Mouse (Mus musculus) kidney, adult 18-20 months (tissue): ENCODE measurements at regions not wholly inside any gene's neighbourhood (a gene's known extent, or its start where the extent isn't known, plus 50 kb on each side); places are given as distances from the start of the nearest gene placed in this dataset.

Experiments
- DNase-seq: peaks from one replicate; pipeline ENCODE4 v3.0.0; 2021

DNA sequence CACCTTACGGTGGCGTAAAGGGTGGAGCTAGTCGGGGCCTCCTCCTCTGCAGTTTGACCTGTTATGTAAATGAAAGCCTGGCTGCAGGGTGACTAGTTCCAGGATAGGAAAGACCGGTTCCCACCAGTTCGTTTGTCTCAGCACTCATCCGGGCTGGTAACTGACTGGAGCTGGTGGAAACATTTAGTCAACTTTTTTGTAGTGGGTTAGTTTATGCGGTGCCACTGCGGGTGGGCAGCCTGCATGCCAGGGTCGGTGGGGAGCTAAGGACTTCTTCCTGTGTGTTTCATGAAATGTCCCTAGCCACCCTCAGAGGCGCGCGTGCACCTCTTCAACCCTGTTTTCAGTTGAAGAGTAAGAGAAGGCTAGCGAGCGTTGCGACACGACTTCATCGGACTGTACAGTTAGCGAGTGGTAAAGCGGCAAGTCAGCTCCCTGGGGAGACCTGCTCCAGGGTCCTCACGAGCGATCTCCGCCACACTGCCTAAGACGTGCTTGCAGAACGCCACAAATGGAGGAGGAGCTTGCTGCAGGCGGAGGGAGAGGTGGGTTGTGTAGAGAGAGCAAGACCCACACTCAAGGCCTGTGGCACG, 76.5 kb upstream of the Gadd45a start:
- DNase-seq, result peak; percentile 66

DNA sequence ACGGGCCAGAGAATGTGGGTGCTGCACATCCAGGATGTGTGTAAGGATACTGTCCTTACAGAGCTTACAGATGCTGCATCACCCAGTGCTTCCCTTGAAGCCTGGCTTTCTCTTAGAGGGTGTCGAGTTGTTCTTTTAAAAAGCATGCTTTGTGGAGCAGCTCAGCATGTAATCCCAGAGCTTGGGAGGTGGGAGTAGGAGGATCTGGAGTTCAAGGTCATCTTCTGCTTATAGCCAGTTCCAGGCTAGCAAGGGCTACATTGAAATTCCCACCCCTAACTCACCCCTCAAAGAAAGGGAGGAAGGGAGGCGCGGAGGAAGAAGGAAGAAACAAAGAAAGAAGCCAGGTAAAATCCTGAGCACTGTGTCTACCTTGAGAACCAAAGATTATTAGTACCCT, 76.0 kb upstream of the Gadd45a start:
- DNase-seq, result no peak

DNA sequence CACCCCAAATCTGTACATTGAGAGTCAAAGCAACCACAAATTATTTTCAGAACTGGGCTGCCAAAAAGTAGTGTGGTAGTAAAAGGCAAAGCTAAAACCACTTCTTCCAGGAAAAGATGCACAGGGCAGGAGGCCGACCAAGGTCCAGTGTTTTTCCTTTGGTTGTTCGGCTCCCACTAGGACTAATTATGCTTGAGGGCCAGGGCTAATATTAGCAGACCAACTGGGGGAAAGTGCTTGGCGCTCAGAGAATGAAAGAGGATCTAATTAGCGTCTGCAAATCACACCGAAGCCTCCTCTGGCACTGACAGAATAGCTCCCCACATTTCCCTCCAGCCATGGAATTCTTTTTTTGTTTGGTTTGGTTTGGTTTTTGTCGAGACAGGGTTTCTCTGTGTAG, 75.1 kb upstream of the Gadd45a start:
- DNase-seq, result no peak

DNA sequence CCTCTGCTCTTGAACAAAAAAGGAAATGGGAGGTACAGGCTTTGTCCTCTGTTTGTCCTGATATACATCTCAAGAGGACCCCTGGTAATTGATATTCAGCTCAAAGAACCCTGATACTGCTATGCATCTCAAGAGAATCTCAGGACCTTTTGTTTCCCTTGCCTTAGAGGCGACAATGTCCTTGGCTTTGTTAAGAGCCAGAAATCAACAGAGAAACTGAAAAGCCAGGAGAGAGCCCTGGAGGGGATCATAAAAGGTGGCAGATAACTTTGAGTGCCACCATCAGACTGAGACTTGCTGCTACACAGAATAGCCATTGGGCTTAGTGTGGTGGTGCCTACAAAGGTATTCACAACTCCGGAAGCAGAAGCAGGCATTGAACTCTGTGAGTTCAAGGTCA, 74.3 kb upstream of the Gadd45a start:
- no peak for DNase-seq

DNA sequence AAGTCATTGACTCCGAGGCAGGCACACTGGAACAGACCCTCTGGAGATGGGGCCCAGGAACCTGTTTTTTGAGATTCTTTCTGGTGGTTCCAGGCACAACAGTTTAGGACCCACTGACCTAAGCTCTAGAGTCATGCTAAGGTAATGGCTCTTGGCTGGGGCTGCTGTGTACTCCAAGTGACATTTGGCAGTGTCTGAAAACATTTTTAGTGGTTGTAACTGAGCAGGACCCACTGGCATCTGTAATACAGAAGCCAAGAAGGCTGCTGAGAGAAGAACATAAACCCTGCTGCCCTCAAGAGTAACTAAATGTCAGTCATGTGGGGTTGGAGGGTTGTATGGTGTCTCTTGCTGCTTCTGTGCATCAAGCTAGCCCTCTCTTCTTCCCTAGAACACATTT, 73.1 kb upstream of the Gadd45a start:
- DNase-seq, result no peak

DNA sequence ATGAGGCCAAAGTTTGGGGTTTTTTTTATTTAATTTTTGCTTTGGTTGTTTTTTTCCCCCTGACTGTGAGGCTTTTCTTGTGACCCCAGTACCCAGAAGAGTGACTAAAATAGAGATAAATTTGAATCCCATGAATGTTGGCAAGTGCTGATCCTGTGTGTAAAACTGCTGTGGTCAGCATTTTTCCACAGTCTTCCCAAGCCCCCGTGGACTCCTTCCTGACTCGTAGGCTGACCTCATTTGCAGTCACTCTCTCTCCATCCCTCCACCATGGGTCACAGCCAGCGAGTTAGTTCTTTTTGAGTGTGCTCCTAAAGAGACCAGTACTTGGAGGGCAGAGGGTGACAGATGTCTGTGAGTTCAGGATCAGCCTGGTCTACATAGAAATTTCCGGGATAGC, 72.5 kb upstream of the Gadd45a start:
- DNase-seq, result no peak

DNA sequence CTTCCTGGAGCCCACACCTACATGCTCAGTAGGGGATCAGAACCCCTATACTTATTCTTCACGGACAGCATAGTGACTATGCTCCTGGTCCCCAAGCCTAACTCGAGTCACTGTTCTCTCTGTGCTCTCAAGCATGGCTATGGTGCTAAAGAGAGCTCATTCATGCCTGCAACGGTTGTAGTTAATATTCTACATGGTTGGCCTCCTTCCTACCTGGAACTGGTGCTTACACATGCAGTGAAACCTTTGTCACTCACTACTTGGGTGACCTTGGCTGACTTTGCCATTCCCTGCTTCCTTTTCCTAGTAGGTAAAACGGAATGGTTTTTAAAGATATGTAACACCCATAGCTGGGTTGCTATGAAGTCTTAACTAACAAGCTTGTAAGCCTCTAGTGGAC, 70.3 kb upstream of the Gadd45a start:
- peak; percentile 81 for DNase-seq

DNA sequence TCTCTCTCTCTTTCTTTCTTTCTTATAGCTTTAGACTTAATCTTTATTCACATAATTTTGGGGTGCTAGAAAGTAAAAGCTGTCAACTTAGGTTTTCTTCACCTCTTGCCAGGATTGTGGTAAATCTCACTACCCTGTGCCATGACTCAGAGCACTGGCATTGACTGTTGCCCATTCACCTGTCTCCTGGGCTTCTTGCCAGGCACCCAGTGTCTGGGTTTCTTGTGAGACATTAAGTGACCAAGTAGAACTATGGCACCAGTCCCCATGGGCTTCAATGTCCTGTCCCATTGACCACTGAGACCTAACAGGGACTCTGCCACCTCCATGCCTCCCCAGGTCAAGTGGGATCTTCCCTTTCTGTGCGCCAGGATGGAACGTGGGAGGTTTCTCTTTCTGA, 69.2 kb upstream of the Gadd45a start:
- peak; percentile 83 for DNase-seq

DNA sequence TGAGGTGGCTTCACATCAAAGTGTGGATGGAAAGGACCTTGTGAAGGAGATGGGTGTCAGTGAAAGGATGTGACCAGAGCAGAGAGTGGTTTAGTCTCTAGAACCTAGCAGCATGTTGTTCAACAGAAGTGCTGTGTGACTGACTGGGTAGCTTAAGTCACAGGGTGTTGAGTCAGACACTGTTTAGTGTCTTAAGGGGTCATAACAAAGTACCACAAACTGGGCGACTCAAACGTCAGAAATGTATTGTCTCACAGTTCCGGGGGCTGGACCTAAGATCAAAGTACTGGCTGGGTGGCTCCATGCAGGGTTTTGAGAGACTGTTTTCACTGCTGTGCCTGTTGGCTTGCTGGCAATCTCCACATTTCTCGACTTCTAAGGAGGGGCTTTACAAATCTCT, 68.1 kb upstream of the Gadd45a start:
- DNase-seq, result no peak

DNA sequence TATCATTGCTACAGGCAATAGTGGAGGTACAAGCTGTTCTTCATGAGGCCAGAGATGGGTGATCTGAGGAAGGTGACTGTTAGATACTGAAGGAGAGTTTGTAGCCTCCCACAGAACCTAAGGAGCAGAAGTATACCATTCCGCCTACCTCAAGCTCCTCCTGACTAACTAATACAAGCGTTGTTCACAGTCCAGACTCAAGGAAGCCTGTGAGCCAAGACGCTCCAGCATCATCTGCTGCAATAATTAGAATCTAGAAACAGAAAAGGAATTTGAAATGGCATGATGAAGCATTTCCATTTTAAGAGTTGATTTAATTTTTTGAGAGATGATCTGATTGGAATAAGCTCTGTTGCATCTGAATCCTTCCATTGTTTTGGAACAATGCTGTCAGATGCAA, 66.9 kb upstream of the Gadd45a start:
- DNase-seq, result no peak

DNA sequence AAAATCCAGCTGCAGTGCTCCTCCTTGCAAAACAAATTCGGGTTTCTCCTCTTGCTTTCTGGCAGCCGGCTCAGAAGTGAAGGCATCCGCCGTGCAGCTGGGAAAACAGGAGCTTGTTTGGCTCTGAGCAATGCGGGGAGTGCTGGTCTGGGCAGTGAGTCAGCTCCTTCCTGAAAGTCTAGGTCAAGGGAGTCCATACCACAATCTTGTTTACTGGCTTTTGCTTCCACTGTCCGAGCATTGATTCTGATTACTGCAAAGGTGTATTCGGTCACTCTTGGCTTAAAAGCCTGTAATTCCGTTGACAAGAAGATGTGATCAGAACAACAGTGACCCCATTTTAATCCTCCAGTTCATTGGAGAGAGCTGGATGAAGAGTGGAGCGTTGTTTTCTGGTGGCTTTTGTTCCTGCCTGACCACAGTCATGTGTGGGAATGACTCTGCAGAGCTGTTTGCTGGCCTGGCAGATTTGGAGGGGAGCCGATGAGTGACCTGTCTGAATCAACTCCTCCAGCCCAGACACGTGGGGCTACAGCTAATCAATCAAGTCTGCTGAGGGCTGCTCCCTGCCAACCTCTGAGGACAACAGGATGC, 65.4 kb upstream of the Gadd45a start:
- peak; percentile 66 for DNase-seq

DNA sequence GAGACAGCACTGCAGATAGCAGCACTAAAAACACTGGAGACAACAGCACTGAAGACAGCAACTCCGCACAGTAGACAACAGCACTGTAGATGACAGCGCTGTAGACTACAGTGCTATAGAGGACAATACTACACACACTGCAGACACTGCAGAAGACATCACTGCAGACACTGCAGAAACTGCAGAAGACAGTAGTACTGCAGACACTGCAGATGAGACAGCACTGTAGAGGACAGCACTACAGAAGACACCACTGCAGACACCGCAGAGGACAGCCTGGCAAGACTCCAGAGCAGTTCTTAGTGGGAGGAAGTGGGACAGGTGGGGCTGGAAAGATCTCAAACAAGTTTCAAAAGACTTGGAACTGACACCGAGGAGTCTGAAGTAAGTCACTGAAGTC, 64.8 kb upstream of the Gadd45a start:
- peak; percentile 39 for DNase-seq

DNA sequence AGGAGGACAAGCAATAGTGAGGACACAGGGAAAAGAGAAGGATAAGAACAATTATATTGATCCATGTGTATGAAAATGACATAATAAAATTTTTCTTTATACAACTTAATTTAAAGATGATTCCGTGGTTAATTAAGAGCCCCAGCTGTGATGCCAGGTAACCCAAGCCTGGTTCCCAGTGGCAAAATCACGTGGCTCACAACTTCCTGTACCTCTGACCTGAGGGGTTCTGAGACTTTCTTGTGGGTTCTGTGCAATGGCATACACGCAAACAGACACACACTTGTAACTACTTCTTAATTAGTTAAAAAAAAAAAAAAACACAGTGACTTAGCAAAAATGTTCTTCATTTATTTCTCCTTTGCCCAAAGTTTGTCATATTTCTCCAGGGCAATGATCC, 57.2 kb upstream of the Gadd45a start:
- DNase-seq, result no peak

DNA sequence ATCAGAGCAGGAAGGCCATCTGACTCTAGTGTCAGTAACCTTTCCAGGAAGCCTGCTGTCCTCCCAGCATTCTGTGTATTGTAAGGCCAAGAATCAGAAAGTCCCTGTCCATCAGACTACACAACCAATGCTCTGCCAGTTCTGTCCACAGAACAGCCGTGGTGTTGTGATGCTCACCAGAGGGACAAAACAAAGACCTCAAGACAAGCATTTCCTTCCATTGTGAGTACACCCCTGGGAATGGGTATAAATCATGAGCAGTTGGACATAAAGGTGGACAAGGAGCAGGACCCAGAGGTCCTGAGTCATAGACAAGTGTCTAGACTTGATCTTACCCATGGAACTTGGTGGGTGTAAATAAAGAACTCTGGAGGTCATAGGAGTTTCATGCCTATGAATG, 55.9 kb upstream of the Gadd45a start:
- no peak for DNase-seq

DNA sequence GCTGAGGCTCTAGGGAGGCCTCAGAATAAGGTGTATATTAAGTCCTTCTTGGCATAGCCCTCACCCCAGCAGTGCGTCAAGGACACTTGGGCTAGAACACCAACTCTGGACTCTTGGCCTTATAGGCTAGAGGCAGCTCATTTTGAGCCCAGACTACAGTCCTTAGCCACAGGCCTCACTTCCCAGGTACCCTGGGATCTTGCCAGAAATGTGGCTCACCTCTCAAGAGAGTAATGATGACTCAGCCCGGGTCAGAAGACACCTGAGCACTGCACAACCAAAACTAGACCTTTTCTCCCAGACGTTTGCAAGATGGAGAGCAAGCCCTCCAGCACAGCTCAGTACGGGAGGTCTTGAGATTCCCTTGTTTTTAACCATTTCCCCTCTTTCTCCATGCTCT, 52.9 kb upstream of the Gadd45a start:
- DNase-seq, result no peak

DNA sequence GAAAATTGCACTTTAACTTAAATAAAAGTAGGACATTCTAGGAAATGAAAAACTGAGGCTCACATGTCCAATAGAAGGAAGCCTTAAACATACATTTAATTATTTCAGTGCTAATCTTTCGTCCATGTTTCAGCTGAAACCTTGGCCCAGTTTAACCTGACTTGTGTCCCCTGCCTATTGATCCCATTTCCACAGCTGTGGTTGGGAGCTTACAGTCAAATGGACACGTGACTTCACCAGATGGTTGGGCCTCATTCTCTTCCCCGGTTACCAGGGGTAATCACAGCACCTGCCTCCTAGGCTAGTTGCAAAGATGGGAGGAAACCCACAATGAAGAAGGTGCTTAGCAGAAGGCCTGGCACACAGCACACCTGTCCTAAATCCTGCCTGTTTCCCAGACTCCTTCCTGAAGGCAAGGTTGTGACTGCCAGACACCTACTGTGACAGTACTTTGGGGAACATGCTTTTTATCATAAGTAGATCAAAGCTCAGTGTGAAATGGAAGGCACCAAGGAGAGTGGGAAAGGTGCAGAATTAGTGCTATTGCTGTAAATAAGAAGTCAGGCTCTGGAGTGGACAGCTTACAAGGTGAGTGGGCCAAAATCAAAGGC, 52.4 kb upstream of the Gadd45a start:
- no peak for DNase-seq

DNA sequence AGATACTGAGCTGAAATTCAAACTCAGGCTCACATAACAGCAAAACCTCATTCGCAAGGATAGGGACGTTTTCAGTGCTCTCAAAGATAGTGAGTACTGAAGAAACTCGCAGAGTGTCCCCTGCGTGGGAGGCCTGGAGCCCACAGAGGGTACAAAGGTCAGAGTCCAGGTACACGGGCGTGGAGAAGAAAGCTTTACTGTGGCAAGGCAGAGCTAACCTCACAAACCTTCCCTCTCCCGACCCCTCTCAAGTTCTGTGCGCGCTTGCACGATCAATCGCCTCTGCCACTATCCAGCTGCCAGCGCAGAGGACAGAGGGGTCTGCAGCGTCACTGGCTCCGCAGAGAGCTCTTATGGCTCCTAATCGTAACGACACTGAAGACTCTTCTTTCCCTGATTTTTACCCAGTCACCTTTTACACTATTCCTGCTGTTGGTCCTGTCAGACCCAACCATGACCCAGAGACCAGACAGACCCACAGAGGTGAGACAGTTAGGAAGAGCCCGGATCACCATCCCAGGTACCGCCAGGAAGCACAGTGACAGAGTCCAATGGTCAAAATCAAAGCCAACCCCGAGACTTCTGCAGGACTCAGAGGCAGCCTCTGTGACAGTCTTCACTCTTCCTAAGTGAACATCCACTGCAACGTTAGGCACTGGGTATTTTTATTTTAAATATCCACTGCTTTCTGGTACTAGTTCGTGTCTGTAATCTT, 51.6 kb upstream of the Gadd45a start:
- peak; percentile 46 for DNase-seq

DNA sequence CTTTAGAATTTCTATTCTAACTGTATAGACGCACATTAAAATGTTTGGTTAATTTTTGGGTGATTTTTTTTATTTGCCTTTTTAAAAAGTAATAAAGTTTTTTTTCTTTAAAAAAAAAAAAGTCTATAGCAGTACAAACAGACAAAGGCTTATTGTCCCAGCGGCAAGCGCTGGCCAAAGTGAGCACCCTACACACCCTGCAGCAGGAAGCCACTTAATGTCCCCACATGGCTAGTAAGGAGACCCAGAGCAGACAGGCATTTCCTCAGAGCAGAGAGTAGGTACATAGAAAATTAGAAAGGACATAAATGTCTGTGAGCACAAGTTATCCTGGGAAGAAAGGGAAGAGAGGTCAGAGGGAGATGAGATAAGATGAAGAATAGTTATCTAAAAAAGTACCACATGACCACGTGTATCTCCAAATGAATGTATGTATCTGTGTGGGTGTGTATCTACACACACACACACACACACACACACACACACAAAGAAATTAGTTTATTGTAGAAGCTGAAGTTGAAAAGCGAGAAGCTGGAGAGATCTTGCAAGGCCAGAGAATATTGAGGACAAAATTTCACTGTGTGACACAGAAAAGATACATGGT, 50.7 kb upstream of the Gadd45a start:
- DNase-seq, result no peak

DNA sequence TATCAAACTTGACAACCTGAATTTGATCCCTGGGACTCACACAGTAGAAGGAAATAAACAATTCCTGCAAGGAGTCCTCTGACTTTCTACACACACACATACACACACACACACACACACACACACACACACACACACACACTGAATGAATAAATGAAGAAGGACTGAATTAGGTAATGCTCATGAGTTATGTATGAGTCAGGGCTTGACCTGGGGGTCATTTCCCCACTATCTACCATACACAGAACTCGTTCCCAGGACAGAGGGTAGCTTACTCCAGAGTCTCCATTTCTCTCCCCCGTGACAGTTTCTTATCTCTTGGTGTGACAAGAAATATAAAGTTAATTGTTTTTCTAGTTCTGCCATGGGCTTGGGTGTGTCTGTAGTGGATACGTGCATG, 50.1 kb upstream of the Gadd45a start:
- no peak for DNase-seq
